Mouse (Mus musculus): ENCODE data around the gene Bmt2. TPM values are rescaled to one million over a fixed set of nuclear protein-coding genes. Genes with fewer than 3 reads are reported as not detected.

Gene Bmt2
- polyA plus RNA-seq (2012; rRNA removed) = 1.7 and 2.4 TPM in 2 replicates

DNA sequence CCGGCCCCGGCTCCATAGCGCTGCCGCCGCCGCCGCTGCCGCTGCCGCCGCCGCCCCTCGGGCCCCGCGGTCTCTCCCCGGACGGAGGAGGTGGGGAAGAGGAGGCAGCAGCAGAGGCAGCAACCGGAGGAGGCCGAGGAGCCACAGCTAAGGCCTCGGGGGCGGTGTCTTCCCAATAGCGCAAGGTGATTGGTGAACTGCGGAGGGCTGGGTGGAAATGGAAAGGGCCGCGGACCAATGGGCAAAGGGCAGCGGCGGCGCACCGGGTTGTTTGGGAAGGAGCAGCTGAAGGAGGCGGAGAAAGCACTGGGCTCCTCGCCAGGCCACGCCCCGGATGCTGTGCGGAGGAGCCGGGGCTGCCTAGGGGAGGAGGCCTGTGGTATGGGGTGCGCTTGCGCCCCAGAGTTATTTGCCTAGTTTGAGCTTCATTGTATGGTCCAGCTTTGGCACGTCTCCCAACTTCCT lies at the start of gene Bmt2:
Bmt2 (minus strand) TSS at position 149 of the 465 bp plus-strand sequence.
- peak; percentile 82 for TF ChIP-seq POLR2A (IDR thresholded peaks at IDR 0.05; ENCODE audit: control insufficient read depth, low read depth, low read length)
- no peak for TF ChIP-seq CTCF (IDR thresholded peaks at IDR 0.05; ENCODE audit: control insufficient read depth, insufficient read depth, insufficient replicate concordance, low read depth, low read length)

DNA sequence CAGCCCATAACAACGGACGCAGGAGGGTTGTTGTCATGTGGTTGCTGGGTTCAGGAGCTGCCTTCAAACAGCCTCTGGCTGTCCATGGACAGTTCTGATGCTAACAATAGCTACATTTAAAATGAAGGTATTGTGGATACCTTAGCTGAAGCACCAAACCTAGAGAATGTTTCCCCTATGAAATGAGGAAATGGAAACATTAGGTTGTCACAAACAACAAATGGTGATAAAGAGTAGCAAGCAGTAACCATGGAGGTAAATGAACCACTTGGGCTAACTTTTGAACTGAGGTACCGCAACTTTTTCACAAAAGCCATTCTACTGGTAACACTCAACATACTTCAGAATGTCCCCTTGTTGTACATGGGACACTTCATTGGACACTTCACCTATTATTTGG lies 44.4 kb upstream of the Bmt2 start:
- Histone ChIP-seq H3K4me3 (ENCODE audit: control insufficient read depth, low read depth, low read length) (no peak overlapping the region), H3K27me3 (ENCODE audit: control insufficient read depth, insufficient read depth, low read length) (no peaks in the 10 kb centered on the region), H3K27ac (ENCODE audit: control insufficient read depth, insufficient read depth, low read depth, low read length) (no peak overlapping the region), H3K4me1 (ENCODE audit: control insufficient read depth, insufficient read depth, low read length) (no peaks in the 10 kb centered on the region), H3K36me3 (ENCODE audit: control insufficient read depth, insufficient read depth, low read length) (no peaks in the 10 kb centered on the region)
- no peak for TF ChIP-seq CTCF (IDR thresholded peaks at IDR 0.05; ENCODE audit: control insufficient read depth, insufficient read depth, insufficient replicate concordance, low read depth, low read length)
- no peak for TF ChIP-seq POLR2A (IDR thresholded peaks at IDR 0.05; ENCODE audit: control insufficient read depth, low read depth, low read length)

More for the DNA sequence above, at the start of gene Bmt2:
- Histone ChIP-seq H3K36me3 (ENCODE audit: control insufficient read depth, insufficient read depth, low read length) (no peaks in the 10 kb centered on the region), H3K27me3 (ENCODE audit: control insufficient read depth, insufficient read depth, low read length) (no peaks in the 10 kb centered on the region), H3K27ac (ENCODE audit: control insufficient read depth, insufficient read depth, low read depth, low read length) (peak within 1 kb of the TSS; percentile 91), H3K4me1 (ENCODE audit: control insufficient read depth, insufficient read depth, low read length) (peaks cover 4% of the 10 kb centered on the region; the same call in 1 of the 2 replicates), H3K4me3 (ENCODE audit: control insufficient read depth, low read depth, low read length) (peak within 1 kb of the TSS; percentile 98)

DNA sequence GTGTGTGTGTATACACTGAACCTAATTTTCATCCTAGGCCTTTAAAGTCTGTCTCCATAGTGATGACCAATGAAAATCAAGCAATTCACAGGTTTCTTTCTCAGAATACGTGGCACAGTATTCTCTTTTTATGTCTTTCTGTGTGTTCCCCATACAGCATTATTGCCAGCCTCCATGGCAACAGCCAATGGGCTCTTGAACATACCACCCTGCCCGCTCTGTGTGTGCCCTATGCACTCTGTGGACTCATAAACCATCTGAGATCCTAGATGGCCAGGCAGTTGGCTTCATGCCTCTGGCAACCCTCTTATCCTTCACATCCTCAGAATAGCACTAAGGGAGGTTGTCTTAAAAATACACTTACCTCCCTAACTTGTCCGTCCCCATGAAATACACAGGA lies 37.1 kb upstream of the Bmt2 start:
- Histone ChIP-seq H3K27ac (ENCODE audit: control insufficient read depth, insufficient read depth, low read depth, low read length) (no peak overlapping the region), H3K27me3 (ENCODE audit: control insufficient read depth, insufficient read depth, low read length) (no peaks in the 10 kb centered on the region), H3K4me1 (ENCODE audit: control insufficient read depth, insufficient read depth, low read length) (no peaks in the 10 kb centered on the region), H3K4me3 (ENCODE audit: control insufficient read depth, low read depth, low read length) (no peak overlapping the region), H3K36me3 (ENCODE audit: control insufficient read depth, insufficient read depth, low read length) (no peaks in the 10 kb centered on the region)
- TF ChIP-seq CTCF (IDR thresholded peaks at IDR 0.05; ENCODE audit: control insufficient read depth, insufficient read depth, insufficient replicate concordance, low read depth, low read length) = no peak
- TF ChIP-seq POLR2A (IDR thresholded peaks at IDR 0.05; ENCODE audit: control insufficient read depth, low read depth, low read length) = no peak

DNA sequence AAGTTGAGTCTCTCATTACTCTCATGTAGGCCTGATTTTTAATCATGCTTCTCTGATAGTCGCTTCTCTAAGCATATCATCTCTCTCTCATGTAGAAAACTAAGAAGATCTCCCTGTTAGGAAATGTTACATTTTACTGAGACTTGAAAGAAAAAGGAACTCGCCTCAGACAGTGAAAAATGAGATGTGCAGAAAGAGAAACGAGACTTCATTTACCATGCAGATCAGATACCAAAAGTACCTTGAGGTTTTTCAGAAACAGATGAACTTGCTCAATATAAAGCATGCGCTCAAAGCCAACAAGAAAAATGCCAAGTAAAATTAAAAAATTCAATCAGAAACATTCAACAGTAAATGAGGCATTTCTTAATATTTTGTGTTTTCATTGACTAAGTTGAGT lies 19.1 kb upstream of the Bmt2 start:
- Histone ChIP-seq H3K4me1 (ENCODE audit: control insufficient read depth, insufficient read depth, low read length) (no peaks in the 10 kb centered on the region), H3K27ac (ENCODE audit: control insufficient read depth, insufficient read depth, low read depth, low read length) (no peak overlapping the region), H3K36me3 (ENCODE audit: control insufficient read depth, insufficient read depth, low read length) (no peaks in the 10 kb centered on the region), H3K4me3 (ENCODE audit: control insufficient read depth, low read depth, low read length) (no peak overlapping the region), H3K27me3 (ENCODE audit: control insufficient read depth, insufficient read depth, low read length) (no peaks in the 10 kb centered on the region)
- TF ChIP-seq CTCF (IDR thresholded peaks at IDR 0.05; ENCODE audit: control insufficient read depth, insufficient read depth, insufficient replicate concordance, low read depth, low read length) (no peak), POLR2A (IDR thresholded peaks at IDR 0.05; ENCODE audit: control insufficient read depth, low read depth, low read length) (no peak)

DNA sequence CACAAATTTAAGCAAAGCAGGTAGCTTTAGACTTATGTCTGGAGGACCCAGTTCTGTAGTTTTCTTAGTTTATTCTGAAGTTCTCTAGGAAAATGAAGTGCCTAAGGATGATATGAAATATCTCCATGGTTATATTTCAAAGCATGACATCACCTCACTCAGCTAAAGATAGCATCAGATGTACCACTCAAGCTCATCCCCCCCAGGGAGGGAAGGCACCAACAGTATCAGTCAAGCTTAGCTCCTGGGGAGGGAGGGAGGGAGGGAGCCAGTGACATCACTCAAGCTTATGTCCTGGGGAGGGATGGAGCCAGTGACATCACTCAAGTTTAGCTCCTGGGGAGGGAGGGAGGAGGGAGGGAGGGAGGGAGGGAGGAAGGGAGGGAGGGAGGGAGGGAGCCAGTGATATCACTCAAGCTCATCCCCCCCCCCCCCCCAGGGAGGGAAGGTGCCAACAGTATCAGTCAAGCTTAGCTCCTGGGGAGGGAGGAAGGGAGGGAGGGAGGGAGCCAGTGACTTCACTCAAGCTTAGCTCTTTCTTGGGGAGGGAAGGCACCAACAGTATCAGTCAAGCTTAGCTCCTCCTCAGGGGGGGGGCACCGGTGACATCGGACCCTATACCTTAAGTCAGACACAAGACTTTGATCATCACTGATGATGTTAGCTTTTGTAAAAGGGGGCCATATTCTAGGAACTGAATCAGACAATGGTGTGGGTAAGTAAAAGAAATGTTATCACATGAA lies 17.5 kb upstream of the Bmt2 start:
- TF ChIP-seq POLR2A (IDR thresholded peaks at IDR 0.05; ENCODE audit: control insufficient read depth, low read depth, low read length) (no peak), CTCF (IDR thresholded peaks at IDR 0.05; ENCODE audit: control insufficient read depth, insufficient read depth, insufficient replicate concordance, low read depth, low read length) (no peak)
- Histone ChIP-seq H3K4me1 (ENCODE audit: control insufficient read depth, insufficient read depth, low read length) (no peaks in the 10 kb centered on the region), H3K4me3 (ENCODE audit: control insufficient read depth, low read depth, low read length) (no peak overlapping the region), H3K27ac (ENCODE audit: control insufficient read depth, insufficient read depth, low read depth, low read length) (no peak overlapping the region), H3K36me3 (ENCODE audit: control insufficient read depth, insufficient read depth, low read length) (no peaks in the 10 kb centered on the region), H3K27me3 (ENCODE audit: control insufficient read depth, insufficient read depth, low read length) (no peaks in the 10 kb centered on the region)

DNA sequence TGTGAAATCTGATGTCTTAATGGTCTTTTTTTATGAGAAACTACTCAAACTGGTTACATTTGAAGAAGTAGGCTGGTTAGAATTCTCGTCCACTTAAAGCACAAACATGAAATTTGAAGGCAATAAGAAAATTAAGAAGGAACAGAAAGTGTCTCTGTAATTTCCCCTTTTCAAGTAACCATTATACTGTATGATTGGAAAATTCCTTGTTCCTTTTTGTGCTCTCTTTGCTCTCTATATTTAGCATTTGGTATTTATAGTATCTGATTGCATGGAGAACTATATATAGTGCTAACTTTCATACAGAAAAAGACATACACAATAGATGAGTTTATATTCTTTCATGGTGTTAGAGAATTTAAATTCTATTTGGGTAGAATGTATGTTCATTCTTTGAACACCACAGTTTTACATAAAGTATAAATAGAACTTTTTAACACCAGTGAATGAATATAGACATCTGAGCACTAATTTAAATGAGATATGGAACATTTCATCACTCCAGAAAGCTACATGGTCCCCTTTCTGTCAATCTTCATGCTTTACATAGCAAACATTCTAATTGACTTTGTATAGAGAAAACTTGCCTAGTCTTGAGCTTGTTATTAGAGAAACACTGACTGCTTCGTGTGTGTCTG lies 14.0 kb upstream of the Bmt2 start:
- TF ChIP-seq CTCF (IDR thresholded peaks at IDR 0.05; ENCODE audit: control insufficient read depth, insufficient read depth, insufficient replicate concordance, low read depth, low read length) = no peak
- no peak for TF ChIP-seq POLR2A (IDR thresholded peaks at IDR 0.05; ENCODE audit: control insufficient read depth, low read depth, low read length)
- no peak overlapping the region for H3K4me3 ChIP-seq (ENCODE audit: control insufficient read depth, low read depth, low read length)
- H3K36me3 ChIP-seq (ENCODE audit: control insufficient read depth, insufficient read depth, low read length) = no peaks in the 10 kb centered on the region
- no peaks in the 10 kb centered on the region for H3K27me3 ChIP-seq (ENCODE audit: control insufficient read depth, insufficient read depth, low read length)
- H3K27ac ChIP-seq (ENCODE audit: control insufficient read depth, insufficient read depth, low read depth, low read length) = no peak overlapping the region
- no peaks in the 10 kb centered on the region for H3K4me1 ChIP-seq (ENCODE audit: control insufficient read depth, insufficient read depth, low read length)

DNA sequence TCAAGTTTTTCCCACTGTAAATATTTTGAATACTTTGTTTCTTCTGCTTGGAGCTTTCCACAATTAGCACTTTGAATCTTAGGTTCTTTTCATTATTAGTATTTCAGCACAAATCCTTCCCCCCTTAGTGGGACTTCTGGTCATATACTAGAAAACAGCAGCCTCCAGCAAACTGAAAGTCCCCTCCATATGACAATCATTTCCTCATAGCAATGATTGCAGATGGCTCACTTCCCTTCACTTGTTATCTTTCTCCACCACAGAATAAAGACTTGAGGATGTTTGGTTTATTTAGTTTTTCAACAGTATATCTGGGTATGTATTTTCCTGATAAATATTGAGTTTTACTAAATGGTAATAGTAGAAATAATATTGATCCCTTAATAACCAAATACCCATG lies 12.6 kb upstream of the Bmt2 start:
- no peak overlapping the region for H3K4me3 ChIP-seq (ENCODE audit: control insufficient read depth, low read depth, low read length)
- no peak overlapping the region for H3K27ac ChIP-seq (ENCODE audit: control insufficient read depth, insufficient read depth, low read depth, low read length)
- TF ChIP-seq POLR2A (IDR thresholded peaks at IDR 0.05; ENCODE audit: control insufficient read depth, low read depth, low read length) (no peak), CTCF (IDR thresholded peaks at IDR 0.05; ENCODE audit: control insufficient read depth, insufficient read depth, insufficient replicate concordance, low read depth, low read length) (no peak)
- no peaks in the 10 kb centered on the region for H3K36me3 ChIP-seq (ENCODE audit: control insufficient read depth, insufficient read depth, low read length)
- H3K27me3 ChIP-seq (ENCODE audit: control insufficient read depth, insufficient read depth, low read length) = no peaks in the 10 kb centered on the region
- H3K4me1 ChIP-seq (ENCODE audit: control insufficient read depth, insufficient read depth, low read length) = no peaks in the 10 kb centered on the region

All from testis, adult 2 months (tissue).